Mouse (Mus musculus): ENCODE results near the gene Olfr135.

The Olfr135 gene

DNA sequence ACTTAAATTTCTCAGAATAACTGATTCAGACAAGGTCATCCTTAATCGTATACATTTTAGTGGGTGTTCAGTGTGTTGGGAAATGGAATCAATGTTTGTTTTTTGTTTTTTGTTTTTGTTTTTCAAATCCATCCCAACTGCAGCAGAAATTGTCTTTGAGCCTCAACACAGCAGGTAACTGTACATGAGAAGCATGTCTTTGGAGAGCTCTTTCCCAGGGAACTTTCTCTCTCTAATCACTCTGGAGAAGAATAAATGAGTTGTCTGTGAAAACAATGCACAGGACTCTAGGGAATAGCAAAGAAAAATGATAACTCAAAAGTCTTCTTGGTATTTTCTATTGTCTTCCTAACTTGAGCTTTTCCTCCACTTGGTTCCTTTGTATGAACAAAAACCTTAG is at the start of gene Olfr135:
Gene Olfr135 (plus strand): TSS at position 301 of the 400 bp plus-strand sequence.
- DNase-seq (ENCODE audit: low spot score) = no peak

DNA sequence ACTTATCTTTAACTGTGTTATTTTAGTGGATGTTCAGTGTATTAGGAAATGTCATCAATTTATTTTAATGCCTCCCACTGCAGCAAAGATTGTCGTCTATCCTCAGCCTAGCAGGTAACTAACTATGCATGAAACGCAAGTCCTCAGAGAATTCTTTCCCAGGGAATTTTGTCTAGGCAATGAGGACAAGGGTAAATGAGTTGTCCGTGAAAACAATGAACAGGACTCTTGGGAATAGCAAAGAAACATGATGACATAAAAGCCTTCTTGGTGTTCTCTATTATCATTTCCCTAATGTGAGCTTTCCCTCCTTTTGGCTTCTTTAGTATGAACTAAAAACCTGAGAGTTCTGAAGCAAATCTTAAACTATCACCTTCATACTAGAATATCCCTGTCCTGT is 33.0 kb upstream of the Olfr135 start, which contains the start of gene Olfr134:
Gene Olfr134 (plus strand): TSS at position 301 of the 400 bp plus-strand sequence.
- no peak for DNase-seq (ENCODE audit: low spot score)
